Mouse (Mus musculus): ENCODE measurements around the gene Pik3c2g. TPM values are rescaled to one million over a fixed set of nuclear protein-coding genes. Genes with fewer than 3 reads are reported as not detected.
A peak's percentile ranks its signal among the peaks of the same experiment; 100 is the strongest.
"Not testable (repeated sequence)": the region's sequence is repeated elsewhere in the genome, so short reads cannot be mapped to it uniquely, and the experiment has no call there.

The Pik3c2g gene
- polyA plus RNA-seq, 1 experiment from 2014 or later, result 0.21 TPM

DNA sequence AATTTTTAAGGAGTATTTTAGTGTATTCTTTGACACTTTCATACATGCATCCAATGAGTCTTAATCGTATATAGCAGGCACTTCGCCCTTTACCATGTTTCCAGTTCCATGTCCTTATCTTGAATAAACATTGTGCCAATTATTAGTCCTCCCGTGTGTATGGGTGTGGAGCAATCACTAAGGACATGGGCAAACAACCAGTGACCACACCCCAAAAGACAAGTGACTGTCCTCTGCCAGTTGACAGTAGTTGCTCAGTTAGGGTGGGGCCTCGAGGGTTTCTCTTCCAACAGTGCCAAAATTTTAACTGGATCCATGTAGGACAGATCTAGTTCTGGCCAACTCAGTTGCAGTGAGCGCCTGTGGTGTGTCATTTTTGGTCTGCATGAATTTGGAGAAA is 341.7 kb downstream of the Pik3c2g start:
- ATAC-seq (ENCODE audit: low FRiP score), result no peak
- no peaks in the 10 kb centered on the region for H3K27me3 ChIP-seq (ENCODE audit: control insufficient read depth, insufficient read depth, low read length)
- WGBS, result 88% methylated on average over 5 of the region's 5 CpGs

DNA sequence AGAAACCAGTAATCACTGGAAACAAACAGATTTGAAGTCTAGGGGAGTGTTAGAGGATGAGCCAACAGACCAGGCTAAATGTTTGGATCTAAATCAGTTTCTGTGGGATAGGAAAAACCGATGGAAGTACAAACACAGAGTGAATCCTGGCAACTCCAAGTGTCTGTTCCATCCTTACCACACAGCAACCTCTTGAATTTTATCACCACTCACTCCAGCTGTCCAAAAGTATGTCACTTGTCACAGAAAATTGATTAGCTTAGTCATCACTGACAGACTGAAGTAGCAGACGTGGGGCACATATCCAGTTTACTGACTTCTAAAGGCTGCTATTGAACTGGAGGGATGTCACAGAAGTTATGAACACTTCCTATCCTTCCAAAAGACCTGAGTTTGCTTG is 347.8 kb downstream of the Pik3c2g start:
- DNase-seq (ENCODE audit: low spot score), result peak; percentile 11
- WGBS, result 69% methylated on average over 2 of the region's 2 CpGs

More for the DNA sequence above, 341.7 kb downstream of the Pik3c2g start:
- Histone ChIP-seq H3K4me1 (replicated peaks; ENCODE audit: control insufficient read depth, insufficient read depth, low read length) (no peaks in the 10 kb centered on the region), H3K4me3 (replicated peaks; ENCODE audit: low read length) (no peak overlapping the region), H3K9ac (no peak overlapping the region), H3K9me3 (ENCODE audit: control insufficient read depth, low read length) (no peaks in the 10 kb centered on the region), H3K27ac (no peak overlapping the region), H3K36me3 (replicated peaks; ENCODE audit: control insufficient read depth, insufficient read depth) (no peaks in the 10 kb centered on the region), H3K4me2 (replicated peaks) (no peak overlapping the region)
- DNase-seq (ENCODE audit: low spot score), result no peak

GRCm38 (mm10) chr6:139937581-139937980 is 350.6 kb downstream of the Pik3c2g start:
- H3K9me3 ChIP-seq (ENCODE audit: control insufficient read depth, low read length); H3K27ac ChIP-seq; ATAC-seq (ENCODE audit: low FRiP score); H3K4me1 ChIP-seq (replicated peaks; ENCODE audit: control insufficient read depth, insufficient read depth, low read length); H3K4me3 ChIP-seq (replicated peaks; ENCODE audit: low read length); H3K4me2 ChIP-seq (replicated peaks); H3K27me3 ChIP-seq (ENCODE audit: control insufficient read depth, insufficient read depth, low read length); H3K36me3 ChIP-seq (replicated peaks; ENCODE audit: control insufficient read depth, insufficient read depth); DNase-seq (ENCODE audit: low spot score); H3K9ac ChIP-seq: not testable (repeated sequence)
- WGBS, result 87% methylated on average over 4 of the region's 4 CpGs

More for the DNA sequence above, 347.8 kb downstream of the Pik3c2g start:
- ATAC-seq (ENCODE audit: low FRiP score), result no peak
- Histone ChIP-seq H3K27me3 (ENCODE audit: control insufficient read depth, insufficient read depth, low read length) (no peaks in the 10 kb centered on the region), H3K27ac (no peak overlapping the region), H3K9ac (no peak overlapping the region), H3K9me3 (ENCODE audit: control insufficient read depth, low read length) (no peaks in the 10 kb centered on the region), H3K4me1 (replicated peaks; ENCODE audit: control insufficient read depth, insufficient read depth, low read length) (no peaks in the 10 kb centered on the region), H3K4me2 (replicated peaks) (no peak overlapping the region), H3K36me3 (replicated peaks; ENCODE audit: control insufficient read depth, insufficient read depth) (no peaks in the 10 kb centered on the region), H3K4me3 (replicated peaks; ENCODE audit: low read length) (no peak overlapping the region)

DNA sequence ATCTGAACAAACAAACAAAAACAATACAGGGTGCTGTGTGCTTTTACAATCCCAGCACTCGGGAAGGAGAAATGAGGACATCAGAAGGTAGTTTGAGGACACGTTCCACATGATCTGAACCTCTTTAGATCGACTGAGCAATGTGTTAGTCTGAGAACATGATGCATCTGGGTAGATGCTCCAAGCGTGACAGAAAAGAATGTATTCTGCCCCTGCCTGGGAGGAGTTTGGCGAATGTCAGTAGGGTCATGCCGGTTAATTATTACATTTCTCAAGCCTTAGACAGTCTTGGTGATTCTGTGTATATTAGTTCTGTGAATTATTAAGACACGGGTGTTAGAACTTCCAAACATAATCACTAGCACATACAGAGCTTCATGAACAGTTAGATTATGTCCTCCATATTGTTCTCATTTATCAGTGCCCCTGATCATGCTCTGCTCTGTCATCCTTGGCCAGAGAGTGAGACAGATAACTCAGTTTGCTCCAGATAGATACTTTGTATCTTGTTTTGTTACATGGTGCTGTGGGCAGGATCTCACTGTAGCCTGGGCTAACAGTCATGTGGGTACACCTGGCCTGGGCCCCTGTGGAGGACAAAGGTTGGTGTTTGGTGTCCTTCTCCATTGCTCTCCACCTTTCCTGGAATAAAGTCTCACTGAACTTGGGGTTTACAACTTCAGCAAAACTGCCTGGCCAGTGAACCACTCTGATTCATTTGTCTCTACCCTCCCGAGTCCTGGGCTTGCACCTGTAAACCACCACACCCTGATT is 360.3 kb downstream of the Pik3c2g start:
- ATAC-seq (ENCODE audit: low FRiP score) (no peak), DNase-seq (ENCODE audit: low spot score) (no peak)
- no peak overlapping the region for H3K27ac ChIP-seq
- no peak overlapping the region for H3K4me2 ChIP-seq (replicated peaks)
- H3K27me3 ChIP-seq (ENCODE audit: control insufficient read depth, insufficient read depth, low read length), result no peaks in the 10 kb centered on the region
- 89% methylated on average over 8 of the region's 8 CpGs for WGBS
- no peak overlapping the region for H3K9ac ChIP-seq
- H3K4me3 ChIP-seq (replicated peaks; ENCODE audit: low read length), result no peak overlapping the region
- no peaks in the 10 kb centered on the region for H3K36me3 ChIP-seq (replicated peaks; ENCODE audit: control insufficient read depth, insufficient read depth)
- H3K4me1 ChIP-seq (replicated peaks; ENCODE audit: control insufficient read depth, insufficient read depth, low read length), result no peaks in the 10 kb centered on the region
- 0 out of 2 replicates have a peak, but pooled peaks cover 3% of the 10 kb centered on the region for H3K9me3 ChIP-seq (ENCODE audit: control insufficient read depth, low read length)

DNA sequence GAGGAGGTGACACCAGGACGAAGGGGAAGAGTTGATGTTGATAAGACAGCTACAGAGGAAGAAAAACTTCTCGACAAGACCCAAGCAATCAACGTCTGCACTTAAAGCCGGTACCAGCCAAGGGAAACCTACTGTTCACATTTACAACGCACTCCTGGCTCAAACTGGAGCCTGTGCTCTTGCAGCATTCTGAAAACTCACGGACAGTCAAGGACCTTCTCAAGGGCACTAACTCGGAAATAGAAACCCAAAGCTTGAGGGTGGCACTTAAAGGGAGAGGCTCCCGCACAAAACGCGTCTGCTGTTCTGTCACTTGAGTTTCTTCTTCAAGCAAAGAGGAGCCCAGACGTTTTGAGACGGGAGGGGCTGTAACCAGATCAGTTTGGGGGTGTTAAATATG is 366.6 kb downstream of the Pik3c2g start:
- no peak overlapping the region for H3K9ac ChIP-seq
- DNase-seq (ENCODE audit: low spot score), result no peak
- no peaks in the 10 kb centered on the region for H3K27me3 ChIP-seq (ENCODE audit: control insufficient read depth, insufficient read depth, low read length)
- H3K4me1 ChIP-seq (replicated peaks; ENCODE audit: control insufficient read depth, insufficient read depth, low read length), result no peaks in the 10 kb centered on the region
- 90% methylated on average over 12 of the region's 12 CpGs for WGBS
- H3K36me3 ChIP-seq (replicated peaks; ENCODE audit: control insufficient read depth, insufficient read depth), result no peaks in the 10 kb centered on the region
- H3K4me3 ChIP-seq (replicated peaks; ENCODE audit: low read length), result no peak overlapping the region
- no peak overlapping the region for H3K4me2 ChIP-seq (replicated peaks)
- H3K27ac ChIP-seq, result no peak overlapping the region
- H3K9me3 ChIP-seq (ENCODE audit: control insufficient read depth, low read length), result no peaks in the 10 kb centered on the region
- ATAC-seq (ENCODE audit: low FRiP score), result no peak

GRCm38 (mm10) chr6:139957531-139958241 is 370.7 kb downstream of the Pik3c2g start:
- H3K4me3 ChIP-seq (replicated peaks; ENCODE audit: low read length), result no peak overlapping the region
- DNase-seq (ENCODE audit: low spot score) (no peak), ATAC-seq (ENCODE audit: low FRiP score) (no peak)
- no peaks in the 10 kb centered on the region for H3K36me3 ChIP-seq (replicated peaks; ENCODE audit: control insufficient read depth, insufficient read depth)
- no peaks in the 10 kb centered on the region for H3K27me3 ChIP-seq (ENCODE audit: control insufficient read depth, insufficient read depth, low read length)
- H3K27ac ChIP-seq, result no peak overlapping the region
- H3K9ac ChIP-seq, result no peak overlapping the region
- H3K4me1 ChIP-seq (replicated peaks; ENCODE audit: control insufficient read depth, insufficient read depth, low read length), result no peaks in the 10 kb centered on the region
- H3K9me3 ChIP-seq (ENCODE audit: control insufficient read depth, low read length), result no peaks in the 10 kb centered on the region
- WGBS, result 58% methylated on average over 7 of the region's 7 CpGs
- no peak overlapping the region for H3K4me2 ChIP-seq (replicated peaks)

- no peak for DNase-seq (ENCODE audit: low spot score)
These were observed 376.8 kb downstream of the Pik3c2g start for GRCm38 (mm10) chr6:139963775-139964174.

GRCm38 (mm10) chr6:139964895-139965294 is 377.9 kb downstream of the Pik3c2g start:
- ATAC-seq (ENCODE audit: low FRiP score) (no peak), DNase-seq (ENCODE audit: low spot score) (no peak)
- Histone ChIP-seq H3K27me3 (ENCODE audit: control insufficient read depth, insufficient read depth, low read length) (no peaks in the 10 kb centered on the region), H3K9me3 (ENCODE audit: control insufficient read depth, low read length) (no peaks in the 10 kb centered on the region), H3K27ac (no peak overlapping the region), H3K4me2 (replicated peaks) (no peak overlapping the region), H3K36me3 (replicated peaks; ENCODE audit: control insufficient read depth, insufficient read depth) (no peaks in the 10 kb centered on the region), H3K4me1 (replicated peaks; ENCODE audit: control insufficient read depth, insufficient read depth, low read length) (peaks cover 13% of the 10 kb centered on the region), H3K9ac (no peak overlapping the region), H3K4me3 (replicated peaks; ENCODE audit: low read length) (no peak overlapping the region)
- 84% methylated on average over 3 of the region's 3 CpGs for WGBS

More at GRCm38 (mm10) chr6:139963775-139964174, 376.8 kb downstream of the Pik3c2g start:
- no peak for ATAC-seq (ENCODE audit: low FRiP score)
- Histone ChIP-seq H3K36me3 (replicated peaks; ENCODE audit: control insufficient read depth, insufficient read depth) (no peaks in the 10 kb centered on the region), H3K4me1 (replicated peaks; ENCODE audit: control insufficient read depth, insufficient read depth, low read length) (peaks cover 13% of the 10 kb centered on the region), H3K9ac (no peak overlapping the region), H3K27ac (no peak overlapping the region), H3K4me2 (replicated peaks) (no peak overlapping the region), H3K27me3 (ENCODE audit: control insufficient read depth, insufficient read depth, low read length) (no peaks in the 10 kb centered on the region), H3K9me3 (ENCODE audit: control insufficient read depth, low read length) (no peaks in the 10 kb centered on the region), H3K4me3 (replicated peaks; ENCODE audit: low read length) (no peak overlapping the region)
- WGBS, result 67% methylated on average over 3 of the region's 3 CpGs

GRCm38 (mm10) chr6:139966684-139967083 is 379.7 kb downstream of the Pik3c2g start:
- Histone ChIP-seq H3K9ac (no peak overlapping the region), H3K27ac (0 out of 2 replicates have a peak overlapping the region, but pooled peaks have one; percentile 21), H3K9me3 (ENCODE audit: control insufficient read depth, low read length) (no peaks in the 10 kb centered on the region), H3K4me2 (replicated peaks) (no peak overlapping the region), H3K36me3 (replicated peaks; ENCODE audit: control insufficient read depth, insufficient read depth) (no peaks in the 10 kb centered on the region), H3K27me3 (ENCODE audit: control insufficient read depth, insufficient read depth, low read length) (no peaks in the 10 kb centered on the region), H3K4me1 (replicated peaks; ENCODE audit: control insufficient read depth, insufficient read depth, low read length) (peaks cover 13% of the 10 kb centered on the region), H3K4me3 (replicated peaks; ENCODE audit: low read length) (no peak overlapping the region)
- DNase-seq (ENCODE audit: low spot score) (peak; percentile 52), ATAC-seq (ENCODE audit: low FRiP score) (peak; percentile 66)
- WGBS, result 16% methylated on average over 6 of the region's 6 CpGs
